12 mouse cellular contexts compared by ENCODE assay signal in genomic region chr5:66149111-66149510, GRCm38 (mm10). TPM values are rescaled to one million over a fixed set of nuclear protein-coding genes. Genes with fewer than 3 reads are reported as not detected.
DNase-seq lines count a peak whose midpoint lies in the region; ATAC-seq and TF ChIP-seq lines count a peak whose summit lies in the region.
"Had no signal": no experiment of that assay in that cellular context is flagged by ENCODE, and none has a peak within 500 bp of the region (broad histone marks: within the 10 kb centered on the region; RNA-seq: fewer than 3 reads in every experiment).

No protein-coding gene starts in this region.

- 0 out of 2 replicates have a peak overlapping the region, but pooled peaks have one; percentile 32 for H3K9ac ChIP-seq in kidney, embryonic 16.5 days (replicated peaks; ENCODE audit: low read length)
- H3K9ac ChIP-seq in liver, postnatal 0 days (replicated peaks): peak overlapping the region; percentile 74
- H3K9ac ChIP-seq in midbrain, embryonic 16.5 days (ENCODE audit: low read depth, low read length): no peak overlapping the region

- no peak for TF ChIP-seq POLR2A in bone marrow macrophage, adult 2 months (IDR thresholded peaks at IDR 0.05; ENCODE audit: borderline replicate concordance, low read depth, low read length)

- H3K4me1 ChIP-seq in kidney, embryonic 16.5 days (ENCODE audit: insufficient read depth, low read length): peaks cover 33% of the 10 kb centered on the region
- peaks cover 47% of the 10 kb centered on the region for H3K4me1 ChIP-seq in E14TG2a.4 (replicated peaks; ENCODE audit: low read depth, low read length)
- H3K4me1 ChIP-seq in bone marrow macrophage, adult 2 months (ENCODE audit: control insufficient read depth, insufficient read depth, low read length): peaks cover 44% of the 10 kb centered on the region
- H3K4me1 ChIP-seq in liver, postnatal 0 days (ENCODE audit: insufficient read depth): peaks cover 21% of the 10 kb centered on the region
- peaks cover 16% of the 10 kb centered on the region for H3K4me1 ChIP-seq in midbrain, embryonic 16.5 days (ENCODE audit: control insufficient read depth, insufficient read depth, low read length)

- peaks cover 6% of the 10 kb centered on the region; the same call in 1 of the 2 replicates for H3K27me3 ChIP-seq in kidney, embryonic 16.5 days (ENCODE audit: insufficient read depth, low read length)
- H3K27me3 ChIP-seq in E14TG2a.4 (ENCODE audit: insufficient read depth, low read length): peaks cover 31% of the 10 kb centered on the region
- H3K27me3 ChIP-seq in liver, postnatal 0 days (ENCODE audit: insufficient read depth, low read length): peaks cover 14% of the 10 kb centered on the region
- peaks cover 15% of the 10 kb centered on the region for H3K27me3 ChIP-seq in midbrain, embryonic 16.5 days (ENCODE audit: control insufficient read depth, insufficient read depth, low read depth, low read length)

- H3K36me3 ChIP-seq in kidney, embryonic 16.5 days (ENCODE audit: insufficient read depth, low read length): no peaks in the 10 kb centered on the region
- no peaks in the 10 kb centered on the region for H3K36me3 ChIP-seq in E14TG2a.4 (ENCODE audit: insufficient read depth, low read length)
- H3K36me3 ChIP-seq in liver, postnatal 0 days (replicated peaks; ENCODE audit: insufficient read depth, low read length): no peaks in the 10 kb centered on the region
- no peaks in the 10 kb centered on the region for H3K36me3 ChIP-seq in midbrain, embryonic 16.5 days (ENCODE audit: control insufficient read depth, insufficient read depth, low read length)
- H3K36me3 ChIP-seq: forebrain, embryonic 10.5 days had no signal

- peak overlapping the region; percentile 92 for H3K4me2 ChIP-seq in kidney, embryonic 16.5 days (replicated peaks; ENCODE audit: low read depth, low read length)
- H3K4me2 ChIP-seq in liver, postnatal 0 days (ENCODE audit: low read depth, low read length): peak overlapping the region; percentile 77
- no peak overlapping the region for H3K4me2 ChIP-seq in midbrain, embryonic 16.5 days (ENCODE audit: low read length)

- ATAC-seq in kidney, embryonic 16.5 days (ENCODE audit: low FRiP score, low TSS enrichment): no peak
- ATAC-seq in liver, postnatal 0 days: no peak
- no peak for ATAC-seq in cerebellum, adult (ENCODE audit: insufficient number of reproducible peaks, low FRiP score, low TSS enrichment)
- ATAC-seq in midbrain, embryonic 16.5 days: no peak

- no peak overlapping the region for H3K27ac ChIP-seq in kidney, embryonic 16.5 days (ENCODE audit: low read length)
- peak overlapping the region; percentile 98 for H3K27ac ChIP-seq in bone marrow macrophage, adult 2 months (ENCODE audit: insufficient read depth, low read depth, low read length)
- peak overlapping the region; percentile 97 for H3K27ac ChIP-seq in liver, postnatal 0 days (ENCODE audit: low read depth)
- H3K27ac ChIP-seq in midbrain, embryonic 16.5 days (ENCODE audit: low read length): no peak overlapping the region
- H3K27ac ChIP-seq: forebrain, embryonic 10.5 days had no signal

- no peaks in the 10 kb centered on the region for H3K9me3 ChIP-seq in kidney, embryonic 16.5 days (ENCODE audit: low read length)
- no peaks in the 10 kb centered on the region for H3K9me3 ChIP-seq in E14TG2a.4 (ENCODE audit: low read length)
- H3K9me3 ChIP-seq in liver, postnatal 0 days (ENCODE audit: low read length): no peaks in the 10 kb centered on the region
- H3K9me3 ChIP-seq in midbrain, embryonic 16.5 days (replicated peaks; ENCODE audit: control insufficient read depth, low read length, poor library complexity, severe bottlenecking): no peaks in the 10 kb centered on the region
- H3K9me3 ChIP-seq: forebrain, embryonic 10.5 days had no signal

- TF ChIP-seq CTCF in E14TG2a.4 (conservative IDR thresholded peaks at IDR 0.05; ENCODE audit: low read length): no peak
- no peak for TF ChIP-seq CTCF in bone marrow macrophage, adult 2 months (IDR thresholded peaks at IDR 0.05; ENCODE audit: low read depth, low read length)
- no peak for TF ChIP-seq CTCF in liver, postnatal 0 days (IDR thresholded peaks at IDR 0.05; ENCODE audit: low read depth)

- H3K4me3 ChIP-seq in kidney, embryonic 16.5 days (ENCODE audit: low read length): peak overlapping the region; percentile 27
- peak overlapping the region; percentile 37 for H3K4me3 ChIP-seq in E14TG2a.4 (replicated peaks; ENCODE audit: low read length)
- H3K4me3 ChIP-seq in bone marrow macrophage, adult 2 months (ENCODE audit: insufficient read depth, low read length): peak overlapping the region; percentile 97
- peak overlapping the region; percentile 62 for H3K4me3 ChIP-seq in liver, postnatal 0 days (ENCODE audit: low read depth, low read length)
- H3K4me3 ChIP-seq in midbrain, embryonic 16.5 days (ENCODE audit: low read depth, low read length): no peak overlapping the region

- TF ChIP-seq EP300 in liver, postnatal 0 days (IDR thresholded peaks at IDR 0.05; ENCODE audit: low read depth): no peak

- 61% methylated on average over 2 of the region's 2 CpGs for WGBS in kidney, embryonic 16.5 days
- 51% methylated on average over 2 of the region's 2 CpGs for WGBS in liver, postnatal 0 days (ENCODE audit: insufficient replicate concordance)
- WGBS in midbrain, embryonic 16.5 days: 70% methylated on average over 2 of the region's 2 CpGs

- DNase-seq in kidney, adult 8-10 months: no peak
- DNase-seq in liver, postnatal 0 days: no peak
- DNase-seq: cerebellum, adult 8-10 months; heart, postnatal 10 days; right cerebral cortex, postnatal 14 days; thymus, postnatal 4 days had no signal

RNA-seq across cellular contexts. Expression of gene Rbm47, which starts 23.8 kb away (rescaled TPM):
- polyA plus RNA-seq in kidney, embryonic 16.5 days (2015; fragmentation: Nextera tagmentation; extraction: Ambion mirVana): 75.0 and 85.6 TPM in 2 replicates
- 86.7 and 89.0 TPM in 2 replicates for polyA plus RNA-seq in bone marrow macrophage, adult 2 months (2012; ENCODE audit: insufficient read depth, insufficient read length, missing spikeins)
- 20.5 and 22.8 TPM in 2 replicates for polyA plus RNA-seq in liver, postnatal 0 days (2015; fragmentation: Nextera tagmentation; extraction: Ambion mirVana)
- polyA plus RNA-seq in midbrain, embryonic 16.5 days (2015; fragmentation: Nextera tagmentation; extraction: Ambion mirVana): 1.9 and 3.3 TPM in 2 replicates

Comparison
In these comparisons a context has a peak if more than half of its experiments do, and no peak if none do; other contexts are left out.
1. H3K27ac ChIP-seq: peak in bone marrow macrophage, adult 2 months (single experiment) and liver, postnatal 0 days (single experiment); none in kidney, embryonic 16.5 days (single experiment) and midbrain, embryonic 16.5 days (single experiment).